Mouse (Mus musculus) intestine, postnatal 0 days (tissue): ENCODE results near the gene Ear2. TPM values are rescaled to one million over a fixed set of nuclear protein-coding genes. Genes with fewer than 3 reads are reported as not detected.
"Not testable (repeated sequence)": the region's sequence is repeated elsewhere in the genome, so short reads cannot be mapped to it uniquely, and the experiment has no call there.

ENCODE experiments used
- ATAC-seq: fragments of 200-750 bp; cut with Nextera tagmentation; 2 replicates; pipeline ENCODE4 v1.8.0; 2017; ENCODE audit warnings: mild to moderate bottlenecking, moderate TSS enrichment, moderate library complexity
- H3K27ac ChIP-seq: fragments of 300-500 bp; sonication (generic); 2 replicates; pipeline ENCODE4 v1.5.1; 2014; ENCODE audit warnings: mild to moderate bottlenecking, low read depth, low read length, moderate library complexity
- H3K27me3 ChIP-seq: fragments of 300-500 bp; sonication (generic); replicated peaks from 2 replicates; pipeline ENCODE4 v1.6.1; 2014; ENCODE audit warnings: low read length, mixed read lengths; ENCODE audit not compliant: control insufficient read depth, insufficient read depth
- H3K36me3 ChIP-seq: fragments of 300-500 bp; sonication (generic); 2 replicates; pipeline ENCODE4 v1.6.1; 2014; ENCODE audit warnings: mild to moderate bottlenecking, moderate library complexity; ENCODE audit not compliant: control insufficient read depth, insufficient read depth
- H3K4me1 ChIP-seq: fragments of 300-500 bp; sonication (generic); replicated peaks from 2 replicates; pipeline ENCODE4 v1.6.1; 2014; ENCODE audit warnings: antibody characterized with exemption, low read length, mixed read lengths; ENCODE audit not compliant: control insufficient read depth, insufficient read depth
- H3K4me2 ChIP-seq: fragments of 300-500 bp; sonication (generic); replicated peaks from 2 replicates; pipeline ENCODE4 v1.6.1; 2014; ENCODE audit warnings: low read depth, mild to moderate bottlenecking, moderate library complexity
- H3K4me3 ChIP-seq: fragments of 300-500 bp; sonication (generic); 2 replicates; pipeline ENCODE4 v1.5.1; 2014; ENCODE audit warnings: low read depth, low read length
- H3K9ac ChIP-seq: fragments of 300-500 bp; sonication (generic); 2 replicates; pipeline ENCODE4 v1.6.1; 2014; ENCODE audit warnings: mild to moderate bottlenecking, low read depth, low read length
- H3K9me3 ChIP-seq: fragments of 300-500 bp; sonication (generic); 2 replicates; pipeline ENCODE4 v1.6.1; 2016; ENCODE audit warnings: mixed run types; ENCODE audit not compliant: control insufficient read depth
- CTCF ChIP-seq: sonication (generic); IDR thresholded peaks from 2 replicates; pipeline ENCODE4 v1.5.1; 2016; ENCODE audit warnings: low read depth, mild to moderate bottlenecking, control low read depth, antibody characterized with exemption, moderate library complexity
- WGBS: fragments of 180-500 bp; shearing (Covaris S2); extraction: QIAGEN DNeasy Blood & Tissue Kit; methylation state at CpG from one replicate; pipeline ENCODE4 v1.1.7; 2014; 5-methylcytosine and 5-hydroxymethylcytosine counted together
- polyA plus RNA-seq: library from polyadenylated mRNA; unstranded; fragments of >200 nt; fragmentation: Nextera tagmentation; extraction: Ambion mirVana; gene quantifications from 2 replicates; pipeline ENCODE4 v1.2.1, GENCODE M21; 2015

The Ear2 gene
- polyA plus RNA-seq = 0.22 TPM in 2 replicates

DNA sequence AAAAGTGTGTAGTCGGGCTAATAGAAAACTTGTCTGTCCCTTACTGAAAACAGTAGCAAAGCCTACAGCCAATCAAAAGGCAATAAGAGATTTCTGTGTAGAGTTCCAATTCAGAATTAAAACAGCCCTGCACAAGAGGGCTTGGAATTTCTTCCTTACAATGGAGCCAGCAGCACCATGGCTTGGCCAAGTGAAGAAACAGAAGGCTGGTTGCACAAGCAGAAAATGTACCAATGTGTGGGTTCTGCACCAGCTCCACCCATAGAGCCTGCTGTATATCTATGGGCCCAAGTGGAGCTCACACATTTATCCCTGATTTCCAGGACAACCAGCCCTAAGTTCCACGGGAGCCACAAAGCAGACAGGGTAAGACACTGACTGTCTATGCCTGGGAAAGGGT is at the start of gene Ear2:
Gene Ear2, plus strand, starts transcription at position 301 of the 400 bp plus-strand sequence.
- H3K4me3 ChIP-seq, H3K9ac ChIP-seq, H3K27me3 ChIP-seq, H3K36me3 ChIP-seq, H3K9me3 ChIP-seq, ATAC-seq, H3K27ac ChIP-seq, H3K4me2 ChIP-seq, H3K4me1 ChIP-seq: not testable (repeated sequence)
- 80% methylated on average over 2 of the region's 2 CpGs for WGBS

DNA sequence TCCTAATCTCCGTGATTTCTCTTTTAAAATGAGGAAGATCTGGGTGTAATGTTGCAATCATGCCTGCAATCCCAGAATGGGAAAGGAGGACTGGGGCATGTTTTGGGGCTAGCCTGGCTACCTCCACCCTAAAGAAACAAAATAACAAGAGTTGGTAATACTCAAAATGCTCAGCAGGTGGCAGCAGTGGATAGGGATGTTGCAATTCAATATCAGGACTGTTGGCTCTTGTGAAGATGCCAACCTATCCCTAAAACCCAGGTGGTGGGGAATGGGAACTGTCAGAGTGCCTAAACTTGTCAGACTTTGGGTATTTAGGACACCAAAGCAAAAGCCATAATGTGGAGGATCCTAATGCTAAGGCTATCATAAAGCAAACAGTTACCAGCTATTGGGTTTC is 34.6 kb upstream of the Ear2 start:
- H3K4me1 ChIP-seq, H3K27me3 ChIP-seq, H3K9ac ChIP-seq, H3K36me3 ChIP-seq, H3K4me2 ChIP-seq, ATAC-seq, H3K9me3 ChIP-seq, H3K27ac ChIP-seq, H3K4me3 ChIP-seq: not testable (repeated sequence)
- WGBS = 77% methylated on average over 1 of the region's 1 CpGs
- peak; percentile 68 for TF ChIP-seq CTCF

DNA sequence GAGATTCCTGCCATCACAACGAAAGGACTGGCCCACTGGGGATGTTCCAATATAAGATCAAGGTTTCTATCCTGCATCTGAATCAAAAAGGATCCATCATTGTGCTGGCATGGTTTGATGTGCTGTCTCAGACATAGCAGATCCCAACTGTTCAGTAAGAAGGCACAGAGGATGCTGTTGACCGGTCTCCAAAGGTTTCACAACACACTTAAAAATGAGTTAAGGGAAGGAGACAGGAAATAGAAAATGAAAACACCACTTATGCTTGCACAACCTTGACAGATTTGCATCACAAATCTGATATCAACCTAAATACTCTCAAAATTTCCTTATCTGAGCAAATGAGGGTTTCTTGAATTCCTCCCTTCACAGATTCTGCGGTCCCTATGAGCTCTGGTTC is 31.9 kb upstream of the Ear2 start:
- WGBS = 71% methylated on average over 1 of the region's 3 CpGs
- not testable (repeated sequence) for H3K9me3 ChIP-seq, H3K36me3 ChIP-seq, H3K9ac ChIP-seq, H3K27ac ChIP-seq, H3K27me3 ChIP-seq, ATAC-seq, H3K4me1 ChIP-seq, H3K4me2 ChIP-seq, H3K4me3 ChIP-seq

DNA sequence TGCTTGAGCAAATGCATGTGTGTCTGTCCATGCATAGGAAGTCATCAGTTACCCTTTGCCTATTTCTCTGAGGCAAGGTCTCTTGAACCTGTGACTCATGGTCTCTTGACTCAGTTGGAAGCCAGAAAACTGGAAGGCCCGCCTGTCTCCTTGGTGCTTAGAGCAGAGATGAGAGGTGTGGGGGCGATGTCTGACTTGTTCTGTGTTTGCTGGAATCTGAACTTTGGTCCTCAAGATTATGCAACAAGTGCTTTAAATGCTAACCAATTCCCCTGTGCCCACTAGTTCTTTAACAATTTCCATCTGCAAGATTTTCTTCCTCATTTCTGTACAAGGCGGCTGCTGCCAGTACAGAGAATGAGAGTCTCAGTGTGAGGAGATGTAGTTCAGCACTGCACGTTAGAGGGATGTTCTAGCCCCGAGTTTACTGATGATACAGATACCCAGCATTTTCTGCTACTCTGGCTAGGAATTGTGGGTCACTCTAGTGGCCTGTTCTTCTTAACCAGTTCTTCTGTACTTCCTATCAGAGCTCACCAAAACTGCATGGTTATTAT is 24.6 kb upstream of the Ear2 start:
- H3K4me2 ChIP-seq, H3K27ac ChIP-seq, H3K4me1 ChIP-seq, H3K27me3 ChIP-seq, H3K36me3 ChIP-seq, H3K9me3 ChIP-seq, H3K9ac ChIP-seq, H3K4me3 ChIP-seq: not testable (repeated sequence)
- WGBS = 46% methylated on average over 5 of the region's 5 CpGs
- peak; percentile 38; the same call in 1 of the 2 replicates for ATAC-seq

DNA sequence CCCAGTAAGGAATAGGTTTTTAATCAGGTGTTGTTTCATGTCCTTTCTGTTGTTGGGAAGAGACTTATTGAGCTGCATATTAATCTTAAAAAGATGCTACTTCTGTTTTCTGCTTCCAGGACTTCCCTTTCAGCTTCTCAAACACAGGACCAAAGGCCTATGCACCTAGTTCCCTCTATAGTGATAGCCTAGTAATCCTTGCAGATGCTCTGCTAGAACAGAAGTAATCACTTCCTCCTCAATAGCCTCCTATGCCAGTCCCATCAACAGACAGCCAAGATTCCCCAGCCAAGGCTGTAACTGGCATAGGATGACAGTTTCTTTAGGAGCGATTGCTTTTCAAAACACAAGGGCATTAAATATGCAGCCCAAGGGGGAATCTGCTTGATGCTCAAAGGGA is 15.9 kb upstream of the Ear2 start:
- H3K4me1 ChIP-seq, H3K4me3 ChIP-seq, H3K4me2 ChIP-seq, ATAC-seq, H3K9ac ChIP-seq, H3K27me3 ChIP-seq, H3K36me3 ChIP-seq, H3K27ac ChIP-seq, H3K9me3 ChIP-seq: not testable (repeated sequence)
- WGBS = 88% methylated on average over 1 of the region's 1 CpGs

DNA sequence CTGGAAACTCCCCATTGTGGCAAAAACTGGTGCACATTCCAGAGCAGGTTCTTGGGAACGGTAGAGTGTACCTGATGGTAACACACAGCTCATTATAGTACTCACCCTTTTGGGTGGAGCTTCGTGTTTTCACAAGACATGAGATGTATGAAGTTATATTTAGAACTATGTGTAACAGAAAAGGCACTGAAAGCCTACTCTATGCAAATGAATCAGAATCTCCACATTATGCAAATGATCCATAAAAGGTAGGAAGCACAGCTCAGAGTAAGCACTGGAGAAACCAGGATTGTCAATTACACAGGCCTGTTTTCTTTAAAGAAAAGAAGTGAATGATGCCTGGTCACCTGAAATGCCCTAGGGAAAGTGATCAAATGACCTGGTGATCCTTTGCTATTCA is 14.9 kb upstream of the Ear2 start:
- H3K36me3 ChIP-seq, H3K4me2 ChIP-seq, H3K9me3 ChIP-seq, ATAC-seq, H3K9ac ChIP-seq, H3K27me3 ChIP-seq, H3K27ac ChIP-seq, H3K4me3 ChIP-seq, H3K4me1 ChIP-seq: not testable (repeated sequence)
- WGBS = 63% methylated on average over 2 of the region's 2 CpGs

DNA sequence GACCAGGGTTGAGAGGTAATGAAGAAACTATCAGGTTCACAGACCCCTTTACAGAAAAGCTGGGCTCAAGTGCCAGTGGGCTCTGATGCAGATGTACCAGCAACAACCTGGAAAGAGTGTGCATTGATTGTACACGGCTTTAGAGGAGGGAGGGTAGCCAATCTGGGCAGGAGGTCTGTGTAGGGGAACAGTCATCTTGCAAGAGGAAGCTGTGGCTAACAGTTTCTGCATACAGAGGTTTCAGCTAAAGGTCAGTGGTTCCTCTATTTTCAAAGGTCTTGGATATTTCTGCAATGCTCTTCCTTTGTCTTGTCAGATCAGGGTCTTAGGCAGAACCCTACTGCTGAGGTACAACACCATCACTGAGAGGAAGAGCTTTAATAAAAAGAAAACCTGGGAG is 10.9 kb upstream of the Ear2 start:
- H3K9ac ChIP-seq, H3K27me3 ChIP-seq, H3K4me3 ChIP-seq, H3K9me3 ChIP-seq, ATAC-seq, H3K36me3 ChIP-seq, H3K4me2 ChIP-seq, H3K27ac ChIP-seq, H3K4me1 ChIP-seq: not testable (repeated sequence)
- WGBS = 63% methylated on average over 1 of the region's 1 CpGs

DNA sequence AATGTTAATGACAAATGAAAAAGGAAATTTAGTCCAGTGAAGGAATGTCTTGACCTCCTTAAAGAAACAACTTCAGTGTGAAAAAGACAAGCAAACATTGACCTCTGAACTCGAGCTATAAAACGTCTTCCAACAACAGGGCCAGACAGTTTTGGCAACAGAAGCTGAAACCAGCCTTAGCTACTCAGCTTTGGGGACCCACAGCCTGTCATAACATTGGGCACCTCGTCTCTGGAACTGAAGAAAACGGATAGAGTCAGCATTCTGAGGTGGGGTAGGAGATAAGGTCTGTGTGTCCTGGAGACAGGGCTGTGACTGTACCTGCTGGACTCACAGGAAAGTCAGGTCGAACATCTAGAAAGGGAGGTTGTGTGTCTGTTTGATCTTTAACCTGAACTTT is 8.0 kb upstream of the Ear2 start:
- H3K9ac ChIP-seq, H3K4me1 ChIP-seq, H3K4me2 ChIP-seq, H3K27ac ChIP-seq, H3K36me3 ChIP-seq, H3K27me3 ChIP-seq, H3K4me3 ChIP-seq, H3K9me3 ChIP-seq, ATAC-seq: not testable (repeated sequence)
- WGBS = 12% methylated on average over 5 of the region's 5 CpGs

DNA sequence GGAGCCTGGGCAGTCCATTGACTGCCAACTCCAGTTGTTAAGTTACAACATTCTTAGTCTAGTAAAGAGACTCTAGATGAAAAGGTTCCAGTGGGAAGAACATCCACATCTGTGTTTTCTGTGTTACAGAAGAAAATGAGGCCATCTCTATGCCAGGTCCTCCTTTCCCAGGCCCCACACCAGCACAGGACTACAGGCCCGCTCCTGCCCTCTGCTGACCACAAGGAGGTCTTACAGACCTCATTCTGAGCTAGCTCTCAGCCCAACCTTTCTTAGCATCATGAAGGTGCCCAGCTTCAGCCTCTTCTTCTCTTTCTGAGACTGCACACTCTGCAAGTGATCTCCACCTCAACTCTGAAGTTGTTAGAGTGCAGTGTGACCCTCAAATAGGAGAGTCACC is 2.4 kb upstream of the Ear2 start:
- H3K27me3 ChIP-seq, H3K4me1 ChIP-seq, H3K27ac ChIP-seq, H3K9me3 ChIP-seq, H3K9ac ChIP-seq, ATAC-seq, H3K4me3 ChIP-seq, H3K4me2 ChIP-seq, H3K36me3 ChIP-seq: not testable (repeated sequence)
- WGBS = no CpG with 5 or more reads among the region's 1 CpGs
